In the genomic region with DNA sequence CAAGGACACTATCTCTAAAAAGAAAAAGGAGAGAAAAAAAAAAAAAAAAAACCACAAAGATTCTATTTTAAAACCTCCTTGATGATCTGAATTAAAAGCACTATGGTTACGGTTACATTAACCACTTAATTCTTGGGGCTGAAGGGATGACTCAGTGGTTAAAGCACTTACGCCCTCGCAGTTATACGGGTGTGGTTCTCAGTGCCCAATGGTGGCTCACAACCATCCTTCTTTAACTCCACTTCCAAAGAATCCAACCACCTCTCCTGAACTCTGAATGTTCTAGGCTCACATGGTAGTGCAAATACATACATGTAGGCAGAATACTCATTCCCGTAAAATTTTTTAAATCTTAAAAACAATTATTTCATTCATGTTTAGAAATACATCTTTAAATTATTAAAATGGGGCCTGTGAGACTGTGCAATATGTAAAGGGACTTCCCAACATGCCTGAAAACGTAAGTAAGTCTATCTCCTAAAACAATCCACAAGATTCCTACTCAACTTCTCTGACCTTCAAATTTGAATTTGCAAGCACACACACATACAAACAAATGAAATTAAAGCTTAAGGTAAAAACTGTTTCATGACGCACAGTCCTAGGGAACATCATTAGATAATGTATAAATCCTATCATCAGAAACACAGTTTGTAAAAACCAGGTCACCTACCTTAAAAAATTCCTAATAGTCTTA, we compare ENCODE assay signal across 8 mouse cellular contexts. TPM values are rescaled to one million over a fixed set of nuclear protein-coding genes. Genes with fewer than 3 reads are reported as not detected.
DNase-seq lines count a peak whose midpoint lies in the region; ATAC-seq and TF ChIP-seq lines count a peak whose summit lies in the region.

No protein-coding gene starts in this region.

- peaks cover 48% of the 10 kb centered on the region for H3K36me3 ChIP-seq in lung, embryonic 14.5 days (ENCODE audit: insufficient read depth)
- peaks cover 26% of the 10 kb centered on the region for H3K36me3 ChIP-seq in embryonic facial prominence, embryonic 13.5 days
- H3K36me3 ChIP-seq in intestine, embryonic 15.5 days, result peaks cover 6% of the 10 kb centered on the region
- H3K36me3 ChIP-seq in midbrain, postnatal 0 days (ENCODE audit: insufficient read depth, low read length), result peaks cover 3% of the 10 kb centered on the region; the same call in 1 of the 2 replicates

- H3K27me3 ChIP-seq in lung, embryonic 14.5 days (ENCODE audit: insufficient read depth, low read length), result no peaks in the 10 kb centered on the region
- H3K27me3 ChIP-seq in embryonic facial prominence, embryonic 13.5 days, result no peaks in the 10 kb centered on the region
- no peaks in the 10 kb centered on the region for H3K27me3 ChIP-seq in intestine, embryonic 15.5 days (replicated peaks)
- H3K27me3 ChIP-seq in midbrain, postnatal 0 days (ENCODE audit: insufficient read depth, low read length), result no peaks in the 10 kb centered on the region

- no peak for TF ChIP-seq CTCF in lung, embryonic 14.5 days (IDR thresholded peaks at IDR 0.05; ENCODE audit: low read depth)
- TF ChIP-seq CTCF in midbrain, postnatal 0 days (IDR thresholded peaks at IDR 0.05), result no peak

- no peak overlapping the region for H3K27ac ChIP-seq in lung, embryonic 14.5 days (ENCODE audit: low read depth)
- H3K27ac ChIP-seq in embryonic facial prominence, embryonic 13.5 days, result no peak overlapping the region
- no peak overlapping the region for H3K27ac ChIP-seq in intestine, embryonic 15.5 days
- H3K27ac ChIP-seq in midbrain, postnatal 0 days (ENCODE audit: low read depth, low read length), result no peak overlapping the region

- no peak for DNase-seq in lung, embryonic 14.5 days
- DNase-seq in lung, postnatal 36 days, result no peak
- DNase-seq in midbrain, postnatal 0 days (ENCODE audit: low spot score), result no peak
- no peak for DNase-seq in layer of hippocampus, postnatal 10 days (ENCODE audit: low spot score in 2 of 2)
- no peak for DNase-seq in layer of hippocampus, postnatal 36 days
- DNase-seq in layer of hippocampus, postnatal 14 days (ENCODE audit: low spot score in 2 of 2), result no peak

- peak overlapping the region; percentile 19 for H3K4me3 ChIP-seq in lung, embryonic 14.5 days (ENCODE audit: low read depth, low read length)
- peak overlapping the region; percentile 19; the same call in 1 of the 2 replicates for H3K4me3 ChIP-seq in embryonic facial prominence, embryonic 13.5 days
- no peak overlapping the region for H3K4me3 ChIP-seq in intestine, embryonic 15.5 days (replicated peaks)
- H3K4me3 ChIP-seq in midbrain, postnatal 0 days (ENCODE audit: low read depth, low read length), result peak overlapping the region; percentile 25; the same call in 1 of the 2 replicates

- no peaks in the 10 kb centered on the region for H3K9me3 ChIP-seq in lung, embryonic 14.5 days (ENCODE audit: low read depth, low read length)
- H3K9me3 ChIP-seq in embryonic facial prominence, embryonic 13.5 days, result no peaks in the 10 kb centered on the region
- no peaks in the 10 kb centered on the region for H3K9me3 ChIP-seq in intestine, embryonic 15.5 days
- H3K9me3 ChIP-seq in midbrain, postnatal 0 days (ENCODE audit: low read length), result no peaks in the 10 kb centered on the region

- 0 out of 2 replicates have a peak, but pooled peaks cover 4% of the 10 kb centered on the region for H3K4me1 ChIP-seq in lung, embryonic 14.5 days (ENCODE audit: insufficient read depth)
- peaks cover 16% of the 10 kb centered on the region for H3K4me1 ChIP-seq in embryonic facial prominence, embryonic 13.5 days
- H3K4me1 ChIP-seq in intestine, embryonic 15.5 days (replicated peaks), result peaks cover 6% of the 10 kb centered on the region
- H3K4me1 ChIP-seq in midbrain, postnatal 0 days (ENCODE audit: insufficient read depth, low read length), result peaks cover under 1% of the 10 kb centered on the region; the same call in 1 of the 2 replicates

- peak overlapping the region; percentile 36 for H3K9ac ChIP-seq in lung, embryonic 14.5 days
- no peak overlapping the region for H3K9ac ChIP-seq in embryonic facial prominence, embryonic 13.5 days
- H3K9ac ChIP-seq in intestine, embryonic 15.5 days, result no peak overlapping the region
- H3K9ac ChIP-seq in midbrain, postnatal 0 days (replicated peaks; ENCODE audit: low read length, poor library complexity, severe bottlenecking), result peak overlapping the region; percentile 2; the same call in 1 of the 2 replicates

- WGBS in lung, embryonic 14.5 days, result 73% methylated on average over 7 of the region's 7 CpGs
- WGBS in embryonic facial prominence, embryonic 13.5 days, result 70% methylated on average over 7 of the region's 7 CpGs
- 72% methylated on average over 7 of the region's 7 CpGs for WGBS in intestine, embryonic 15.5 days
- WGBS in midbrain, postnatal 0 days, result 58% methylated on average over 7 of the region's 7 CpGs

- H3K4me2 ChIP-seq in lung, embryonic 14.5 days, result peak overlapping the region; percentile 53
- peak overlapping the region; percentile 48 for H3K4me2 ChIP-seq in embryonic facial prominence, embryonic 13.5 days
- H3K4me2 ChIP-seq in intestine, embryonic 15.5 days (replicated peaks), result peak overlapping the region; percentile 35
- peak overlapping the region; percentile 48 for H3K4me2 ChIP-seq in midbrain, postnatal 0 days (ENCODE audit: low read depth, low read length, poor library complexity, severe bottlenecking)

- ATAC-seq in lung, embryonic 14.5 days (ENCODE audit: insufficient read depth), result no peak
- no peak for ATAC-seq in embryonic facial prominence, embryonic 13.5 days (ENCODE audit: insufficient number of reproducible peaks, insufficient read depth, low FRiP score, low TSS enrichment, low read depth)
- ATAC-seq in intestine, embryonic 15.5 days, result no peak
- no peak for ATAC-seq in midbrain, postnatal 0 days (ENCODE audit: low FRiP score)

RNA-seq across cellular contexts. Expression of gene Chd2, which starts 10.6 kb away (rescaled TPM):
- 58.7 and 62.1 TPM in 2 replicates for polyA plus RNA-seq in lung, embryonic 14.5 days (2014; fragmentation: Nextera tagmentation; extraction: Ambion mirVana)
- polyA plus RNA-seq in embryonic facial prominence, embryonic 13.5 days (2015; fragmentation: Nextera tagmentation; extraction: Ambion mirVana), result 62.3 and 65.6 TPM in 2 replicates
- polyA plus RNA-seq in intestine, embryonic 15.5 days (2015; fragmentation: Nextera tagmentation; extraction: Ambion mirVana), result 39.3 and 46.0 TPM in 2 replicates
- 34.0 and 34.4 TPM in 2 replicates for total RNA-seq in midbrain, postnatal 0 days (2014; rRNA removed)
- 33.2 and 43.8 TPM in 2 replicates for polyA plus RNA-seq in midbrain, postnatal 0 days (2015; fragmentation: Nextera tagmentation; extraction: Ambion mirVana)
- total RNA-seq in layer of hippocampus, postnatal 10 days (2021), result 10 to 100 TPM; 47.7 to 50.3 TPM
- total RNA-seq in layer of hippocampus, postnatal 36 days (2021), result 10 to 100 TPM; 46.4 to 61.7 TPM
- 10 to 100 TPM; 47.2 to 49.8 TPM for total RNA-seq in layer of hippocampus, postnatal 14 days (2021)

Comparison
In these comparisons a context has a peak if more than half of its experiments do, and no peak if none do; other contexts are left out.
1. H3K9ac ChIP-seq: peak in lung, embryonic 14.5 days (single experiment) and midbrain, postnatal 0 days (single experiment); none in embryonic facial prominence, embryonic 13.5 days (single experiment) and intestine, embryonic 15.5 days (single experiment).
2. Peak in every context shown above with its lines, with median percentiles within 50 percentile points of each other: H3K4me2 ChIP-seq.